Mouse (Mus musculus): Measurements from ENCODE around the gene Hist1h4d. TPM values are rescaled to one million over a fixed set of nuclear protein-coding genes. Genes with fewer than 3 reads are reported as not detected.

Hist1h4d gene
- 36.0 TPM for polyA plus RNA-seq (2017; shearing (Covaris generic))

DNA sequence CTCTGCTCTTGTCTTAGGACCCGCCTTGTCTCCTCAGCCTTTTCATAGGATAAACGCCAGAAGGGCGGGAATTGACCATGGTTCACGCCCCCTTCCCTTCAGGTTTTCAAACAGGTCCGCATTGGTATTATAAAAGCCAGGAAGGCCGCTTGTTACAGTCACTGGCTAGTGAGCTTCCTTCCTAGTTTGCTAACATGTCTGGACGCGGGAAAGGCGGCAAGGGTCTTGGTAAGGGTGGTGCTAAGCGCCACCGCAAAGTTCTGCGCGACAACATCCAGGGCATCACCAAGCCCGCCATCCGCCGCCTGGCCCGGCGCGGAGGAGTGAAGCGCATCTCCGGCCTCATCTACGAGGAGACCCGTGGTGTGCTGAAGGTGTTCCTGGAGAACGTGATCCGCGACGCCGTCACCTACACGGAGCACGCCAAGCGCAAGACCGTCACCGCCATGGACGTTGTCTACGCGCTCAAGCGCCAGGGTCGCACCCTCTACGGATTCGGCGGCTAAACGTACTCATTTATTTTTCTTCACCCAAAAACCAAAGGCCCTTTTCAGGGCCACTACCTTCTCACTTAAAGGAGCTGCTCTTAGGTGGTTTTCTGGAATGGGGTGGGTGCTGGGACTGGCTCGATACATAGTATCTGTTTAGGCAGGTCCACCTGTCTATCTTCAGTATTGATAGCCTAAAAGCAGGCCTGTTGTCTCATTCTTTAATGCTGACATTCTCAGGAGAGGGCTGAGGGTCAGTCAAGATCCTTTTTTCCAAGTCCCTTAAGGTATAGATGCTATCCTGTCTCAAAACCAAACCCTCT is at the start of gene Hist1h4d:
TSS of gene Hist1h4d (plus strand) at position 191 of the 811 bp plus-strand sequence.

DNA sequence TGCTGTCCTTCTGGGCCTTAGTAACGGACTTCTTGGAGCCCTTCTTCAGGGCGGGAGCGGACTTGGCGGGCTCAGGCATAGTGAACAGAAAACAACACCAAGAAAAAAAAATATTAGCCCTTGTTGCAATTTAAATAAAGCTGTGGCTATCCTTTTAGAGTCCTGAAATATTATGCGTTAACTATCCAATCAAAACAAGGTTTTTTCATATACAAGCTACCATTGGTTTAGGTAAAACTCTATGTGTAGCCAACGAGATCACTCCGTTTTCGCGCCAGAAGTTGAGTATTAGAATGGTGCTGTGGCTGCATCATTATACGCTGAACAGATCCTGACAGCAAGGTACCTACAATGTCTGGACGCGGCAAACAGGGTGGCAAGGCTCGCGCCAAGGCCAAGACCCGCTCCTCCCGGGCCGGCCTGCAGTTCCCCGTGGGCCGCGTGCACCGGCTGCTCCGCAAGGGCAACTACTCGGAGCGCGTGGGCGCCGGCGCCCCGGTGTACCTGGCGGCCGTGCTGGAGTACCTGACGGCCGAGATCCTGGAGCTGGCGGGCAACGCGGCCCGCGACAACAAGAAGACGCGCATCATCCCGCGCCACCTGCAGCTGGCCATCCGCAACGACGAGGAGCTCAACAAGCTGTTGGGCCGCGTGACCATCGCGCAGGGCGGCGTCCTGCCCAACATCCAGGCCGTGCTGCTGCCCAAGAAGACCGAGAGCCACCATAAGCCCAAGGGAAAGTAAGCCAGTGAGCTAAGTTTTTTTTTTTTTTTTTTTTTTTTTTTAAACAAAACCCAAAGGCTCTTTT is 47.6 kb upstream of the Hist1h4d start, which contains the start of gene Hist1h2af:
TSS of gene Hist1h2af (plus strand) at position 347 of the 808 bp plus-strand sequence.

DNA sequence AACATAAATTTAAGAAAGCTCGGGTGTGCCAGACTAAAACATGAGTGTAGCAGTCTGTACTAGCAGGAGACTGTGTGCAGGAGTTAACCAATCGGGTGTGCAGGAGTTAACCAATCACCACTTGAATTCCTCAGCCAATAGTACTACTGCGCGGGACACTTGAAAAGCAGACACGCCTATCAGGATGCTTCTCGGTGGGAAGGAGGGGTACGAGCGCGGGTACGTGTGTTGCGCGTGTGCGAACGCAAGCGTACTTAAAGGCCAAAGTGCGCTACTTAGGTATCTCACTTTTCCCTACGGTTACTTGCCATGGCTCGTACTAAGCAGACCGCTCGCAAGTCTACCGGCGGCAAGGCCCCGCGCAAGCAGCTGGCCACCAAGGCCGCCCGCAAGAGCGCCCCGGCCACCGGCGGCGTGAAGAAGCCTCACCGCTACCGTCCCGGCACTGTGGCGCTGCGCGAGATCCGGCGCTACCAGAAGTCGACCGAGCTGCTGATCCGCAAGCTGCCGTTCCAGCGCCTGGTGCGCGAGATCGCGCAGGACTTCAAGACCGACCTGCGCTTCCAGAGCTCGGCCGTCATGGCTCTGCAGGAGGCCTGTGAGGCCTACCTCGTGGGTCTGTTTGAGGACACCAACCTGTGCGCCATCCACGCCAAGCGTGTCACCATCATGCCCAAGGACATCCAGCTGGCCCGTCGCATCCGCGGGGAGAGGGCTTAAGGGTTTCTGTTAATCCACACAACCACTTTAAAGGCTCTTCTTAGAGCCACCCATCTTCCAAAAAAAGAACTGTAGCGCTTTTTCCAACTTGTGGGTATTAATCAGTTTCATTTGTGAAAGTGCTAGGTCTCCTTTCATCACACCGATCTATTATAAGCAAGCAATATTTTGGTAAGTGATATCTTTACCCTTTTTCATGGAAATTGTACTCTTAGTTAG is 46.0 kb upstream of the Hist1h4d start, which contains the start of gene Hist1h3g:
TSS of gene Hist1h3g (plus strand) at position 286 of the 939 bp plus-strand sequence.

DNA sequence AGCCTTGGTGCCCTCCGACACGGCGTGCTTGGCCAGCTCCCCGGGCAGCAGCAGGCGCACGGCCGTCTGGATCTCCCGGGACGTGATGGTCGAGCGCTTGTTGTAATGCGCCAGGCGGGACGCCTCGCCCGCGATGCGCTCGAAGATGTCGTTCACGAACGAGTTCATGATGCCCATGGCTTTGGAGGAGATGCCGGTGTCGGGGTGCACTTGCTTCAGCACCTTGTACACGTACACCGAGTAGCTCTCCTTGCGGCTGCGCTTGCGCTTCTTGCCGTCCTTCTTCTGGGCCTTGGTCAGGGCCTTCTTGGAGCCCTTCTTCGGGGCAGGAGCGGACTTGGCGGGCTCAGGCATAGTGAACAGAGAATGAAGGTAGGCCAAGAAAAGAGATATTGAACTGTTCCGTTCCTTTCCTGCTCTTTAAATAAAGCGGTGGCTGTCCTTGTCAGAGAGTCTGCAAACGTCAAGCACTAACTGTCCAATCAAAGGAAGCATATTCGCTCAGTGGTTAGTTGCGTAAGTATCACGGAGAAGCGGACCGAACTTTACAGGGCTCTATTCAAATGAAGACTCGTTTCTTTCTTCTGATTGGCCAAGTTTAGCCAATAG is 38.3 kb upstream of the Hist1h4d start, which contains the start of gene Hist1h2bh:
TSS of gene Hist1h2bh (minus strand) at position 394 of the 609 bp plus-strand sequence.

DNA sequence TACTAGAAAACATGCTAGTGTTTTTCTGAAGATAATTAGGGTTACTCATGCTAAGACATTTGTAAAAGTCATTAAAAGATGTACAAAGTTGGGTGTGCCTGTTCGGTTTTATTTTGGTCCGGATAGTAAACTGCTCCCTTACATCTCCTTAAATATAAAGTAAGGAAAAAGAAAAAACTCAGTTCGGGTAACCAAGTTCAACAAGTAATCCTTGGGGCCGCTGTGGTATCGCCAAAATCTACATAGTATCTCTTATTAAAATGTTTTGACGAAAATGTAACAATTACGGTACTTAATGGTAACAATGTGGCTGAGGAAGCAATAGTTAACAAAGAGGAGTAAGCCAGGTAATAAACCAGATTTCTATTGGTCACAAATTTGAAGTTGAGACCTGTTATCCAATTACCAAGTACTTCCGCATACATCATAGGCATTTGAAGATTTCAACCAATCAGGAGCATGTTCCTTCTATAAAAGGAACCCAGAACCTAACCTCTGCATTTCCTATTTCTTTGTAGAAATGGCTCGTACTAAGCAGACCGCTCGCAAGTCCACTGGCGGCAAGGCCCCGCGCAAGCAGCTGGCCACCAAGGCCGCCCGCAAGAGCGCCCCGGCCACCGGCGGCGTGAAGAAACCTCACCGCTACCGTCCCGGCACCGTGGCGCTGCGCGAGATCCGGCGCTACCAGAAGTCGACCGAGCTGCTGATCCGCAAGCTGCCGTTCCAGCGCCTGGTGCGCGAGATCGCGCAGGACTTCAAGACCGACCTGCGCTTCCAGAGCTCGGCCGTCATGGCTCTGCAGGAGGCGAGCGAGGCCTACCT is 37.2 kb upstream of the Hist1h4d start, which contains the start of gene Hist1h3f:
TSS of gene Hist1h3f (plus strand) at position 88 of the 822 bp plus-strand sequence.

DNA sequence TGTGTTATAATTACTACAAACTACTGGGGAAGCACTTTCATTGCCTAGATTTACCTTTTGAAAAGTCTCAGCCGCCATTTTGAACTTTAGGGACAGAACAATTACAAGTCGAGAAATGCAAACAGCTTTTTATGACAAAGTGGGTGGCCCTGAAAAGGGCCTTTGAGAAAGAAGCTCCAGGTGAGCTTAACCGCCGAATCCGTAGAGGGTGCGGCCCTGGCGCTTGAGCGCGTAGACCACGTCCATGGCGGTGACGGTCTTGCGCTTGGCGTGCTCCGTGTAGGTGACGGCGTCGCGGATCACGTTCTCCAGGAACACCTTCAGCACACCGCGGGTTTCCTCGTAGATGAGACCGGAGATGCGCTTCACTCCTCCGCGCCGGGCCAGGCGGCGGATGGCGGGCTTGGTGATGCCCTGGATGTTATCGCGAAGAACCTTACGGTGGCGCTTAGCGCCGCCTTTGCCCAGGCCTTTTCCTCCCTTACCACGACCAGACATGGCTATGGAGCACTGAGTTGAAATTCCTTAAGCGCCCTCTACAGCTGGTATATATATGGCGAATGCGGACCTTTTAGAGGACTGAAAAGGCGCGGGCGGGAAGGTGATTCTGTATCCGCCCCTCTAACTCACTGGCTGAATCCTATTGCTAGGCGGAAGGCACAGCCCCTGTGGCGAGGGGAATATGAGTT is 30.1 kb upstream of the Hist1h4d start, which contains the start of gene Hist1h4f:
TSS of gene Hist1h4f (minus strand) at position 503 of the 689 bp plus-strand sequence.

DNA sequence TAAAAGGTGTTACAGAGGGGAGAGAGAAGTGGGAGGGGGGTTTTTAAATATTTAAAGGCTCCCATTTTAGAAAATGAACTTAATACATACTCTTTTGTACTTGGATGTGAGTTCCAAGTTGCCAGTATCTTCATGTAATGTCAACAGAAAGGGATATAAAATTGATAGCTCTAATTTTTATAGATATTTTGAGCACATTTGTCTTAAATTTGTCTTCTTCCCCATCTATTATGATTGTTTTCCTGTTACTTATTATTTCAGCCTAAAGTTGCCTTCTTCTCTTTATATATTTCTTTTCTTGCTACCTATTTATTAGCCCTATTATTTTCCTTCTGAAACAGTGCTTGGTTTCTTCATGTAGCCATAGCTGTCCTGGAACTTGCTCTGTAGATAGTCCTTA is 28.4 kb upstream of the Hist1h4d start, which contains the start of gene Hist1h1d:
TSS of gene Hist1h1d (plus strand) at position 301 of the 400 bp plus-strand sequence.

DNA sequence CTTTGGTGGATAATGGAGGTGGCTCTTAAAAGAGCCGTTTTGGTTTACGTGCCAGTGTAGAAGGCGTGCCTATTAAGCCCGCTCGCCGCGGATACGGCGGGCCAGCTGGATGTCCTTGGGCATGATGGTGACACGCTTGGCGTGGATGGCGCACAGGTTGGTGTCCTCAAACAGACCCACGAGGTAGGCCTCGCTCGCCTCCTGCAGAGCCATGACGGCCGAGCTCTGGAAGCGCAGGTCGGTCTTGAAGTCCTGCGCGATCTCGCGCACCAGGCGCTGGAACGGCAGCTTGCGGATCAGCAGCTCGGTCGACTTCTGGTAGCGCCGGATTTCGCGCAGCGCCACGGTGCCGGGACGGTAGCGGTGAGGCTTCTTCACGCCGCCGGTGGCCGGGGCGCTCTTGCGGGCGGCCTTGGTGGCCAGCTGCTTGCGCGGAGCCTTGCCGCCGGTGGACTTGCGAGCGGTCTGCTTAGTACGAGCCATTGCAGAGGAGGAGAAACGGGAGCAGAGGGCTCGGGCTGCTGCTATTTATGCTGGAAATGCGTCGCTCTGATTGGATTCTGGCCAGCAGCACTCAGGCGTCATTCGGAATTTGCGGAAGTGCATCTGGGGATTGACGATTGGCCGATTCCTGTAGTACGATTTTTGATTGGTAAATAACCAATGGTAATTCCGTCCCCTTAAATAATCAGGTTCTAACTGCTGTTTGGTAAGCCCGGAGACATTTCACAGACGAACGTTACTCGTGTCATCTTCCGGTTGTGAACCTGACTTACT is 19.3 kb upstream of the Hist1h4d start, which contains the start of gene Hist1h3e:
TSS of gene Hist1h3e (minus strand) at position 487 of the 777 bp plus-strand sequence.

DNA sequence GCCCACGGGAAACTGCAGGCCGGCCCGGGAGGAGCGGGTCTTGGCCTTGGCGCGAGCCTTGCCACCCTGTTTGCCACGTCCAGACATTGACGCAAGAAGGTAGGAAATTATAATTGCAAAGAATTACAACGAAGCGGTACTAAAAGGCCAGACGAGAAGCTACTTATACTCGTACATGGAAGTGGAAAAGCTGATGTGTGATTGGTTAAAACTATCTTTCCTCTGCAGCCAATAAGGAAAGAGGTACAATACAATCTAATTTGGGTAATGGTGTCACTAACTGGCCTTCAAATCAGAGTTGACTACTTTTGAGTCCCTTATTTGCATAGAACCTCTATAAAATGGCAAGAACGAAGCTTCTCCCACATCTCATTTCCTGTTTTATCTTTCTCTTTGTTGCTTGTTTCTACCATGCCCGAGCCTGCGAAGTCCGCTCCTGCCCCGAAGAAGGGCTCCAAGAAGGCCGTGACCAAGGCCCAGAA is 10.3 kb upstream of the Hist1h4d start, which contains the start of the genes Hist1h2ae and Hist1h2bg:
TSS of gene Hist1h2ae (minus strand) at position 199 of the 482 bp plus-strand sequence.
TSS of gene Hist1h2bg (plus strand) at position 375 of the 482 bp plus-strand sequence.

DNA sequence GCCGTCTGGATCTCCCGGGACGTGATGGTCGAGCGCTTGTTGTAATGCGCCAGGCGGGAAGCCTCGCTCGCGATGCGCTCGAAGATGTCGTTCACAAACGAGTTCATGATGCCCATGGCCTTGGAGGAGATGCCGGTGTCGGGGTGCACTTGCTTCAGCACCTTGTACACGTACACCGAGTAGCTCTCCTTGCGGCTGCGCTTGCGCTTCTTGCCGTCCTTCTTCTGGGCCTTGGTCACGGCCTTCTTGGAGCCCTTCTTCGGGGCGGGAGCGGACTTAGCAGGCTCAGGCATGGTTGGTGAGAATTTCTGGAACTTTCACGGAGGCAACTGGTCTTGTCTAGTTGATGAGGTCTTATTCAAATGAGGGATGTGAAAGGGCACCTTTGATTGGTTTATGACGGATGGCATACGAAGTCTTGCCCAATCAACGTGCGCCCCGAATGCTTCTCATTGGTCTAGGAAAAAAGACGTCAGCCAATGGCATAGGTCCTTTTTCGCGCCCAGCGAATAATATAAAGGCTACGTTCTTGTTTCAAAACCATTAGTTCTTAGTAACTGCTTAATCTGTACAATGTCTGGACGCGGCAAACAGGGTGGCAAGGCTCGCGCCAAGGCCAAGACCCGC is 7.4 kb upstream of the Hist1h4d start, which contains the start of the genes Hist1h2bf and Hist1h2ad:
TSS of gene Hist1h2bf (minus strand) at position 299 of the 627 bp plus-strand sequence.
TSS of gene Hist1h2ad (plus strand) at position 484 of the 627 bp plus-strand sequence.

DNA sequence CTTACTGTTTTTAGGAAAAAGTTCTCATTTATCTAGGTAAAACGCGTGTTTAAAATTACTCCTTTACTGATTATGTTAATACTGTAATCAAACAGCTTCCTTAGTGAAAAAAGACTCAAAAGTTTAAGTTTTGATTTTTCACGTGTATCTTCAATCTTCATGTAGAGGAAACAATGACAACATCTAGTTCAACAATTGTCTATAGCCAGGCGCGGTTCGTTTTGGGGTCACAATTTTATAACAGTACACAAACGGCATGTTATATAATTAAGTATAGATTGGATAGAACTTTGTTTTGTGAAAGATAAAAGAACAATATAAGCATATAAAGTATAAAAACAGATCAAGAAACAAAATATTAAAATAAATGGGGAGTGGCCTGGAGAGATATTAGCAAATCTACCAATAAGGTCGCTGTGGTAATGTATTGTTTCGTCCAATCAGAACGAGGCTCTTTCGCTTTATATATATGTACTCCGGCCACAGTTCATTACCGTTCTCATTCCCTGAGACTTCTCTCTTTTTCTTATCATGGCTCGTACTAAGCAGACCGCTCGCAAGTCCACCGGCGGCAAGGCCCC is 6.0 kb upstream of the Hist1h4d start, which contains the start of gene Hist1h3d:
TSS of gene Hist1h3d (plus strand) at position 493 of the 581 bp plus-strand sequence.

DNA sequence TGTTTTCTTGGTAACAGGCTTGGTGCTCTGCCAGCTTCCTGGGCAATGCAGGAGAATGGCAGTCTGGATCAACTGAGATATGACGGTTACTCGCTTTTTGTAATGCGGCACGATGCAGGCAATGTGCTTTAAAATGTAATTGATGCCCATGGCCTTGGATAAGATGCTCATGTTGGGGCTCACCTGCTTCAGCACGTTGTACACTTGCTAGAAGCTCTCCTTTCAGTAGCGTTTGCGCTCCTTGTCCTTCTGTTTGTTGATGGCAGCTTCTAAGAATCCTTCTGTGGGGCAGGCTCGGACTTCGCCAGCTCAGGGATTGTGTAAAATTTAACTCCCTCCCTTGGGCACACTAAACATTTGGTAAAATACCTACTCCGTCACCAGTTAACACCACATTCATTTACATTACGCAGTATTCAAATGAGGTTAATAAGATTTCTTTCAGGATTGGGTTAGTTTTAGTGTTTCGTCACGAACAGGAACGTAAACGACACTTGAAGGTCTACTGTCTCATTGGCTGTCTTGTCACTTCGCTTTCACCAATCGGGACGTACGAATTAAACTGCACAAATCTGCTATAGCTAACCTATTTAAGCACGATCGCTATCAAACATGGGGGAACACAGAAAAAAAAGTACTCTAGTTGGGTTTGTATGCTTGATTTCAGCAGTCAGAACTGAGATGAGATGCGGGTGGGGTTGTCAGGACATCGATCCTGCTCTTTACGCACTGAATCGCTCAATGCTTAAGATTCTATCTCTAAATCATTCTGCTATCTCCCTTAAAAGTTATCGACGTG is 39.5 kb downstream of the Hist1h4d start, which contains the start of gene Hist1h2be:
TSS of gene Hist1h2be (minus strand) at position 392 of the 799 bp plus-strand sequence.

DNA sequence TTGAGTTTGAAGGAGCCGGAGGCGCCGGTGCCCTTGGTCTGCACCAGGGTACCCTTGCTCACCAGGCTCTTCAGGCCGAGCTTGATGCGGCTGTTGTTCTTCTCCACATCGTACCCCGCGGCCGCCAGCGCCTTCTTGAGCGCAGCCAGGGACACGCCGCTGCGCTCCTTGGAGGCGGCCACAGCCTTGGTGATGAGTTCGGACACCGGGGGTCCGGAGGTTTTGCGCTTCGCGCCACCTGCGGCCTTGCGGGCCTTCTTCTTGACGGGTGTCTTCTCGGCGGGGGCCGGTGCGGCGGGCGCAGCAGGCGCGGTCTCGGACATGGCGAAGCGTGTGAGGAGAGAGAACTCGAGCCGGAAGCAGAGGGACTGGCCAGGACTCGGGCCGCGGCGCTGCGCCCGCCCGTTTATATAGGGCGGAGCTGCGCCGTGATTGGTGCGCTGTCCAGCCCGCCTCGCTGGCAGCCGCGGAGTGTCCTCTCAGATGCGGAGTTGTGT is 40.8 kb downstream of the Hist1h4d start, which contains the start of gene Hist1h1e:
TSS of gene Hist1h1e (minus strand) at position 384 of the 497 bp plus-strand sequence.

